Mouse (Mus musculus): ENCODE data around the gene Prpf19. TPM values are rescaled to one million over a fixed set of nuclear protein-coding genes. Genes with fewer than 3 reads are reported as not detected.

Prpf19 gene
- 103 TPM for polyA plus RNA-seq (2017; shearing (Covaris generic))

DNA sequence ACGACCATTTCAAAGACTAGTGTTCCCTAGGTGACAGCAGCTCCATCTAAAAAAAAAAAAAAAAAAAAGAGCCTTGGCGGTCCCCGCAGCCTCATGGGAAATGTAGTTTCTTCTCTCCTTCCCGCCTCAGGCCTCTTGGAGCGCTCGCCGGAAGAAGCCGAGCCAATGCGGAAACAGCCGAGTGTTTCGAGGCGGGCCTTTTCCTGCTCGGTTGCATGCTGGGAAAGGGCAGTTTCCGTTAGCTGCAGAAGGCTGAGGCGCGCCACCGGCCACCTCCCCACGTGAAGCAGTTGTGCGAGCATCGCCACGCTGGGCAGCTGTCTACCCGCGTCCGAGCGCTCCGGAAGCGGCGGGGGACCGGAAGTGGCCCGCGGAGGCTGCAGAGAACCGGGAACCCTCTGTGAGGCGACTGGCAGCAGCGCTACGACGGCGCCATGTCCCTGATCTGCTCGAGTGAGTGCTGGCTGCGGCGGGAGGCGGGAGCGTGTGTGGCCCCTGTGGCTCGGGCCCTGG is at the start of gene Prpf19:
Gene Prpf19, plus strand, starts transcription at position 216 of the 513 bp plus-strand sequence.

GRCm38 (mm10) chr19:10869886-10870527 is 25.0 kb upstream of the Prpf19 start, which contains the start of gene Tmem132a:
Gene Tmem132a, minus strand, starts transcription at chr19:10869940.

DNA sequence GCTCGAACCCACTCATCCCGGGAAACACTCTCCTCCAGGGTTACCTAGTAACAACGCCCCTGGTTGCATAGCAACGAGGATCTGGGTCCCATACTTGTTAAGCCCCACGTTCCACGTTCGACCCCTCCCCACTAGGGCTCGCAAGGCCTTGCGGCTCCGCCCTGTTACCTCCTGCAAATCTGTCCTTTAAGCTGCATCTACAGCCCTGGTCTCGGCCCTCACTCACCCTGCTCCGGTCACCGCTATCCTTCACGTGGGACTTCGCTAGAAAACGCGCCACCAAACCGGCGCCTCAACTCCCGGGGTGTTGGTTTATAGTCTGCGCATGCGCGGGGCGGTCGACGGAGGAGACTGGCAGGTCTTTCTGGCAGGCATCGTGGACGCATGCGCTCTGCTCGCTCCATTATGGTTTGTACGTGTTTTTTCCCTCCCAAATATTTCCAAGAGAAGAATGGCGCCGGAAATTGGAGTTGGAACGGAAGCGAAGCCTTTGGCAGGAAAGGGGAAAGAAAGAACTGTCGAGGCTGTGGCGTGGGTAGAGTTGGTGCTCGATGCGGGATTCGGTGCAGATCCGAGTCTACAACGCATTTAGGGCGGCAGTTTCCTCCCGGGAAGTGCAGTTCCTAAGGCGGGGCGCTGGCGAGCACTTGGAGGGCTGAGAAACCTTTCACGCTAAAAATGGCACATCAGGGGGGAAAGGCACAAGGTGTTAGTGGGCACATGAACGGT is 13.4 kb upstream of the Prpf19 start, which contains the start of gene Tmem109:
Gene Tmem109, minus strand, starts transcription at position 576 of the 729 bp plus-strand sequence.

DNA sequence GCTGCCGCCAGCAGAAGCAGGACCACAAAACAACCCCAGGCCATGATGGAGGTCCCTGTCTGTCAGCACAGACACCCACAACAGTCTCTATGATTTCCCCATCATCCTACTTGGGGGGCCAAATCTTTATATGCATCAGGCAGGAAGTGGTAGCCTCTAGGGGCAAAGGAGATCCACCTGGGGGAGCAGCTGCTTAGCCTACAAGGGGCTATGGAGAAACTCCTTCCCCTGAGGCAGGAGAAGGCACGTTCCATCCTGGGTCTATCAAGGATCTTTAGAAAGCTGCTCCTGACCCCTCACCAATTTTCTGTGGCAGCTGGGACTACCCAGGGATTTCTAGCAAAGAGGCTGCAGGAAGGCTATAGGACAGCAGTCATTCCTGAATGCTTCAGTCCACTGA is 25.5 kb downstream of the Prpf19 start, which contains the start of gene Zp1:
Gene Zp1, minus strand, starts transcription at position 101 of the 400 bp plus-strand sequence.

DNA sequence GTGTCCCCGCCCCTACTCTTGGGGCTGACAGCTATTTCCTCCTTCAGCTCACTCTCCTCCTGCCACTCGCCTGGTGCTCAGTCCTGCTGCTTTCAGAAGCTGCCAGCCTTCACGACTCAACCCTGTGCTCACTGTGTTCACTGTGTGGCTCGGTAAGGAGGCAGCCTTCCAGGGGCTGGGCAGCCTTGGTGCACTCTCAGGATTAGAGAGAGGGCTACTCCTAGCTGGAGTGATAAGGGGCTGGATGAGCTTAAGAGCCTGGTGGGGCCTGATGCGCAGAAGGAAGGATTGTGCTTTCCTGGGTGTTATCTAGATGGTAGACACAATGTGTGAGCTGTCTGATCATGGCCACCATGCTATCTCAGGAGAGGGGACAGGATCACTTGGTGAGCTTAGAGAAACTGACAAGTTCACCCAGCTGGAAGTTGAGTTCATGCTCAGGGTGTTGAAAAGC is 42.1 kb downstream of the Prpf19 start, which contains the start of gene Ptgdr2:
Gene Ptgdr2, plus strand, starts transcription at position 51 of the 454 bp plus-strand sequence.

GRCm38 (mm10) chr19:10949112-10949511 is 54.1 kb downstream of the Prpf19 start, which contains the start of gene Ccdc86:
Gene Ccdc86, minus strand, starts transcription at chr19:10949266.

Other genes with a start within 250 kb of the Prpf19 start
- gene Pga5, start 217.2 kb upstream of the Prpf19 start, polyA plus RNA-seq (2017; shearing (Covaris generic)), result not detected
- 24.2 TPM for gene Vps37c, start 206.5 kb upstream of the Prpf19 start, polyA plus RNA-seq (2017; shearing (Covaris generic))
- gene Cd5, start 156.2 kb upstream of the Prpf19 start, polyA plus RNA-seq (2017; shearing (Covaris generic)), result 647 TPM
- 665 TPM for gene Cd6, start 65.2 kb upstream of the Prpf19 start, polyA plus RNA-seq (2017; shearing (Covaris generic))
- gene Slc15a3, start 55.5 kb upstream of the Prpf19 start, polyA plus RNA-seq (2017; shearing (Covaris generic)), result 0.50 TPM
- gene Tmem132a, start 25.3 kb upstream of the Prpf19 start, polyA plus RNA-seq (2017; shearing (Covaris generic)), result 0.56 TPM
- 53.6 TPM for gene Tmem109, start 13.2 kb upstream of the Prpf19 start, polyA plus RNA-seq (2017; shearing (Covaris generic))
- not detected for gene Zp1, start 25.4 kb downstream of the Prpf19 start, polyA plus RNA-seq (2017; shearing (Covaris generic))
- gene Ptgdr2, start 41.9 kb downstream of the Prpf19 start, polyA plus RNA-seq (2017; shearing (Covaris generic)), result 0.10 TPM
- gene Ccdc86, start 54.0 kb downstream of the Prpf19 start, polyA plus RNA-seq (2017; shearing (Covaris generic)), result 19.4 TPM
- gene Ms4a10, start 79.4 kb downstream of the Prpf19 start, polyA plus RNA-seq (2017; shearing (Covaris generic)), result not detected
- 0.13 TPM for gene Ms4a15, start 98.0 kb downstream of the Prpf19 start, polyA plus RNA-seq (2017; shearing (Covaris generic))
- not detected for gene Ms4a18, start 122.8 kb downstream of the Prpf19 start, polyA plus RNA-seq (2017; shearing (Covaris generic))
- gene Ms4a8a, start 185.9 kb downstream of the Prpf19 start, polyA plus RNA-seq (2017; shearing (Covaris generic)), result 0.37 TPM
- not detected for gene 1700017D01Rik, start 235.6 kb downstream of the Prpf19 start, polyA plus RNA-seq (2017; shearing (Covaris generic))

All from CD4-positive, CD25-positive, alpha-beta regulatory T cell (primary cell).